Mouse (Mus musculus) hindbrain, embryonic 16.5 days (tissue): ENCODE measurements around the gene Irak2. TPM values are rescaled to one million over a fixed set of nuclear protein-coding genes. Genes with fewer than 3 reads are reported as not detected.
A peak's percentile ranks its signal among the peaks of the same experiment; 100 is the strongest.

ENCODE experiments used
- ATAC-seq: fragments of 200-750 bp; cut with Nextera tagmentation; 2 replicates; pipeline ENCODE4 v1.8.0; 2017; ENCODE audit warnings: moderate TSS enrichment, moderate library complexity
- H3K27ac ChIP-seq: fragments of 300-500 bp; sonication (generic); 2 replicates; pipeline ENCODE4 v1.5.1; 2014; ENCODE audit warnings: low read depth, mild to moderate bottlenecking, control low read depth, low read length, moderate library complexity
- H3K27me3 ChIP-seq: fragments of 300-500 bp; sonication (generic); replicated peaks from 2 replicates; pipeline ENCODE4 v1.6.1; 2014; ENCODE audit warnings: low read length; ENCODE audit not compliant: control insufficient read depth, insufficient read depth
- H3K36me3 ChIP-seq: fragments of 300-500 bp; sonication (generic); 2 replicates; pipeline ENCODE4 v1.6.1; 2014; ENCODE audit warnings: mild to moderate bottlenecking, low read length, moderate library complexity, mixed read lengths; ENCODE audit not compliant: control insufficient read depth, insufficient read depth
- H3K4me1 ChIP-seq: fragments of 300-500 bp; sonication (generic); 2 replicates; pipeline ENCODE4 v1.6.1; 2014; ENCODE audit warnings: low read depth, low read length; ENCODE audit not compliant: control insufficient read depth, insufficient read depth
- H3K4me2 ChIP-seq: fragments of 300-500 bp; sonication (generic); 2 replicates; pipeline ENCODE4 v1.6.1; 2014; ENCODE audit warnings: mild to moderate bottlenecking, low read length, control low read depth, moderate library complexity
- H3K4me3 ChIP-seq: fragments of 300-500 bp; sonication (generic); 2 replicates; pipeline ENCODE4 v1.5.1; 2014; ENCODE audit warnings: mild to moderate bottlenecking, low read length, control low read depth, moderate library complexity
- H3K9ac ChIP-seq: fragments of 300-500 bp; sonication (generic); 2 replicates; pipeline ENCODE4 v1.6.1; 2014; ENCODE audit warnings: low read depth, mild to moderate bottlenecking, control low read depth, low read length, moderate library complexity
- H3K9me3 ChIP-seq: fragments of 300-500 bp; sonication (generic); 2 replicates; pipeline ENCODE4 v1.6.1; 2014; ENCODE audit warnings: mild to moderate bottlenecking, low read length, moderate library complexity; ENCODE audit not compliant: control insufficient read depth
- WGBS: fragments of 180-500 bp; shearing (Covaris S2); extraction: QIAGEN DNeasy Blood & Tissue Kit; methylation state at CpG from one replicate; pipeline ENCODE4 v1.1.7; 2014; 5-methylcytosine and 5-hydroxymethylcytosine counted together
- polyA plus RNA-seq: library from polyadenylated mRNA; unstranded; fragments of >200 nt; fragmentation: Nextera tagmentation; extraction: Ambion mirVana; gene quantifications from 2 replicates; pipeline ENCODE4 v1.2.1, GENCODE M21; 2015

Irak2 gene
- polyA plus RNA-seq, 1 experiment from 2014 or later = 2.8 TPM

DNA sequence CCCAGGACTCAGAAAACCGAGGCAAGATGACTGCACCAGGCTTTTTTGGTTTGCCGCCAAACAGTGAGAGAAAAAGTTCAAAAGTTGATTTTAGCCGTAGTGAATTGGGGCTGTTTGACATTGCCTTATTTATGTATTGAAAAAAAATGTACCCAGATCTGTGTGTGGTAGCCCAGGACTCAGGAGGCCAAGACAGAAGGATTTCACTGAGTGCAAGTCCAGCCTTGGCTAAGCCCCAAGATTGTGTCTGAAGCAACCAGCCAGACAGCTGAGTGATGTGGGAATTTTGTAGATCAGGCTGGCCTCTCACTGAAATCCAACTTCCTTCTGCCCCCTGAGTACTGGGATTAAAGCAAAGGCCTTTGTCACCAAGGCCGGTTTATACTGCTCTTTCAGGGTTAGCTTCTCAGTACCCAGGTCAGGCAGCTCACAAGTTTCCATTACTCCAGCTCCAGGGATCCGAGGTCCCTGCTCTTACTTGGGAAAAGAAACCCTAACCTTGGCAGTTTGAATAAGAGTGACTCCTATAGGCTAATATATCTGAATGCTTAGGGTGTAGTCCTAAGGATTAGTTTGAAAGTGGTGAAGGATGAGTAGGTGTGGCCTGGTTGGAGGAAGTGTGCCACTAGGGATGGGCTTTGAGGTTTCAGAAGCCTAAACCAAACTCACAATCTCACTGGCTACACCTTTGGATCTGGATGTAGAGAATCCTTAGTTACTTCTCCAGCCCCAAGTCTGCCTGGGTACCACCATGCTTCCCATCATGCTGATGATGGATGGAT is 13.1 kb upstream of the Irak2 start:
- WGBS = 29% methylated on average over 5 of the region's 5 CpGs

DNA sequence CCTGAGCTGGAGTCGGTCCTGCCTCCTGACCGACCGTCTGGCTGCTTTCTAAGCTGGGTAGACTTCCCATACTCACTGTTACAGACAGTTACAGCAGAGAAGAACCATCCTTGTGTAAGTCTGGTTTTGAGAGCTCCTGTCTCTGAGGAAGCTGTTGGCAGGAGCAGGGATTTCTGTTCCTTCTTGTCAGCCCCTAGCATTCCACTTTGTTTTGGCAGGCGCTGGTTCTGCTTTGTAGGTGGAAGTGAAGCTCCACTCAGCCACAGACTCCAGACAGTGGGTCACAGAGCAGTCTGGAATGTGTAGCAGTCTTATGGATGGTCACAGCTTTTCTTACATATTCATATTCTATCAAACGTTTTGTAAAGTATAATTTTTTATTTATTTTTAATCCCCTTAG is 7.9 kb upstream of the Irak2 start:
- no peak overlapping the region for H3K27ac ChIP-seq
- no peak overlapping the region for H3K4me3 ChIP-seq
- H3K9ac ChIP-seq = no peak overlapping the region
- WGBS = 83% methylated on average over 5 of the region's 5 CpGs
- no peaks in the 10 kb centered on the region for H3K27me3 ChIP-seq
- peaks cover 22% of the 10 kb centered on the region for H3K36me3 ChIP-seq
- H3K9me3 ChIP-seq = no peaks in the 10 kb centered on the region
- no peak overlapping the region for H3K4me2 ChIP-seq
- ATAC-seq = no peak
- peaks cover 5% of the 10 kb centered on the region for H3K4me1 ChIP-seq

More for the DNA sequence above, 13.1 kb upstream of the Irak2 start:
- no peaks in the 10 kb centered on the region for H3K27me3 ChIP-seq
- H3K4me1 ChIP-seq = peaks cover 12% of the 10 kb centered on the region
- H3K4me2 ChIP-seq = peak overlapping the region; percentile 83
- peak overlapping the region; percentile 82 for H3K9ac ChIP-seq
- H3K4me3 ChIP-seq = peak overlapping the region; percentile 85
- no peaks in the 10 kb centered on the region for H3K9me3 ChIP-seq
- ATAC-seq = no peak
- peaks cover 8% of the 10 kb centered on the region; the same call in 1 of the 2 replicates for H3K36me3 ChIP-seq
- H3K27ac ChIP-seq = no peak overlapping the region

DNA sequence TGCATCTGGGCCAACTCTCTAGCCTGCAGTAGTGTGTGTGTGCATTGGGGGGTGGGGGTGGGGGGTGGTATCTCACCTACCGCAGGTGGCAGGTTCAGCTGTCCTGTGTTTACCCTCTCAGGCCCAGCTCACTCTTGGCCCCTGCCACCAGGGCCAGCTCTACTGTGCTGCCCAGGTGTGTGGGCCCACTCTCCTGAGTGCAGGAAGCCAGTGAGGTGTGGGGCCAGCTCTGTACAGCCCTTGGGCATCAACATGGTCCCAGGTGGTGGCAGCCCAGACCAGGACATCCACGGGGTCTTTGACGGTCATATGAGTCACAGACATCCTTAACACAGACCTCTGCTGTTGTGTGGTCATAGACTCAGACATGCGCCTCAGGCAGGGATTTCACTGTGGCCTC is 5.4 kb upstream of the Irak2 start:
- H3K9ac ChIP-seq = no peak overlapping the region
- H3K27me3 ChIP-seq = no peaks in the 10 kb centered on the region
- H3K4me2 ChIP-seq = no peak overlapping the region
- H3K36me3 ChIP-seq = peaks cover 22% of the 10 kb centered on the region
- H3K9me3 ChIP-seq = no peaks in the 10 kb centered on the region
- no peak overlapping the region for H3K4me3 ChIP-seq
- no peak overlapping the region for H3K27ac ChIP-seq
- no peak for ATAC-seq
- H3K4me1 ChIP-seq = no peaks in the 10 kb centered on the region
- WGBS = 98% methylated on average over 4 of the region's 4 CpGs

DNA sequence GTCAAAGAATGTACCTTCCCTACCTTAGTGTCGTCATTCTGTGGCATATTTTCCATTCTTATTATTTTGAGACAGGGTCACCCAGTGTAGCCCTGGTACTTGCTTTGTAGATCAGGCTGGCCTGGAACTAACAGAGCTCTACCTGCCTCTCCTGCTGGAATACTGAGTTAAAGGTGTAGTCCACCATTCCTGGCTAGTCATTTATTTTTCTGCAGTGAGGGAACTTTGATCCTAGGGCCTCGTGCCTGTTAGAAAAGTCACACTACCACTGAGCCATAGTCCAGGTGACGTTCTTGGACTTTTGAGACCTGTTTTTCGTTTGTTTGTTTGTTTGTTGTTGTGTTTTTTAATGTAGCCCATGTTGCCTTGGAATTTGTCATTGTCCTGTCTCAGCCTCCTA is 934 bp downstream of the Irak2 start:
- WGBS = 88% methylated on average over 4 of the region's 4 CpGs
- Histone ChIP-seq H3K4me1 (no peaks in the 10 kb centered on the region), H3K27me3 (no peaks in the 10 kb centered on the region), H3K4me3 (no peak overlapping the region), H3K9me3 (no peaks in the 10 kb centered on the region), H3K9ac (no peak overlapping the region), H3K4me2 (no peak overlapping the region), H3K36me3 (no peaks in the 10 kb centered on the region), H3K27ac (no peak overlapping the region)
- no peak for ATAC-seq

DNA sequence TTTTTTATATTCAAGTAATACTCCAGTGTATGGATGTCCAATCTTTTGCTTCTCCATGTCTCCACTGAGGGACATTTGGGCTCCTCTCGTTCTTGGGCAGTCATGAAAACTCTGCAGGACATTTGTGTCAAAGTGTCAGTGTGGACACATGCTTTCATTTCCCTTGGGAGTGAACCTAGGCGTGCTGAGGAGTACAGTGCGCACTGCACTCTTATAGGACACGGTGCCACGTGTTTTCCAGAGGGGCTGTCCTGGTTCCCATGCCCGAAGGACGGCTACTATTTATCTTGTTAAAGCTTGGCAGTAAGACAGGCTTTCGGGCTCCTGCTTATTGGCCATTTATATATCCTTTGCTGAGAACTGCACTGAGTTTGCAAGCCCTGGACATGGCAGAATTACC is 4.3 kb downstream of the Irak2 start:
- Histone ChIP-seq H3K36me3 (no peaks in the 10 kb centered on the region), H3K27ac (no peak overlapping the region), H3K27me3 (no peaks in the 10 kb centered on the region), H3K4me1 (no peaks in the 10 kb centered on the region), H3K9ac (no peak overlapping the region), H3K4me3 (no peak overlapping the region), H3K4me2 (no peak overlapping the region), H3K9me3 (no peaks in the 10 kb centered on the region)
- WGBS = 85% methylated on average over 8 of the region's 8 CpGs
- no peak for ATAC-seq

DNA sequence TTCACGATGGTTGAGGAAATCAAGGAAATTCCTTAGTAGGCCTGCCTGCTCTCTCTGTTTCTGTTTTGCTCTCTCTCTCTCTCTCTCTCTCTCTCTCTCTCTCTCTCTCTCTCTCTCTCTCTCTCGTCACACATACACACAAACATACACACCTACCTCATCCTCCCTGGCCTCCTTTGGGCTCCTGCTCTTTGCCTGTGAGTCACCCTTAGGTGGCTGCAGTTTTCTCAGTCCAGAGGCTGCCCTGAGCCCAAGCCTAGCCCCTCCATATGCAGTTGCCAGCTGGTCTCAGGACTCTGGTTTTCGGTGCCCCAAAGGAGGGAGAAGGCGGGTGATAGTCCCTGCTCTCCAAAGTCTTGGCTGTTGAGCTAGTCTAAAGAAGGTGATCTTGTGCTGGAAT is 4.8 kb downstream of the Irak2 start:
- H3K4me1 ChIP-seq = no peaks in the 10 kb centered on the region
- H3K27ac ChIP-seq = no peak overlapping the region
- H3K4me2 ChIP-seq = no peak overlapping the region
- H3K36me3 ChIP-seq = no peaks in the 10 kb centered on the region
- no peaks in the 10 kb centered on the region for H3K27me3 ChIP-seq
- H3K4me3 ChIP-seq = no peak overlapping the region
- H3K9me3 ChIP-seq = no peaks in the 10 kb centered on the region
- 84% methylated on average over 4 of the region's 4 CpGs for WGBS
- H3K9ac ChIP-seq = no peak overlapping the region
- ATAC-seq = no peak

DNA sequence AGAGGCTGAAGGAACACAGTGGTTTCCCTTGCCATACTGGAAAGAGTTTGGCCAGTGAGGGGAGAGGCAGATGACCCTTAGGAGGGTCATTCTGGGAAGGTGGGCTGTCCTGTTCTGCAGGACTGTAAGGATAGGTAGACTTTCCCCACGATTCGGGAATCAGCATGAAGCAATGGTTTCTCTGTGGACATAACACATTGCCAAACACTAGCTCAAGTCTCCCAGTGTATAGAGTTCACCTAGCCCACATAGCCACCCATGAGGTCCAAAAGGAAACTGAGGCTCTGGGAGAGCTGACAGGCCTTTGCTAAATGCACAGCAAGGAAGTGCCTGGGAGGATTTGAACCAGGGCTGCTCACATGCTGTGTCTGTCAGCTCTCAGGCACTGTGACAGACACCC is 5.7 kb downstream of the Irak2 start:
- H3K36me3 ChIP-seq = no peaks in the 10 kb centered on the region
- no peak for ATAC-seq
- H3K4me2 ChIP-seq = no peak overlapping the region
- no peaks in the 10 kb centered on the region for H3K27me3 ChIP-seq
- H3K9ac ChIP-seq = no peak overlapping the region
- H3K4me1 ChIP-seq = no peaks in the 10 kb centered on the region
- no peaks in the 10 kb centered on the region for H3K9me3 ChIP-seq
- no peak overlapping the region for H3K4me3 ChIP-seq
- H3K27ac ChIP-seq = no peak overlapping the region
- WGBS = 88% methylated on average over 2 of the region's 2 CpGs

DNA sequence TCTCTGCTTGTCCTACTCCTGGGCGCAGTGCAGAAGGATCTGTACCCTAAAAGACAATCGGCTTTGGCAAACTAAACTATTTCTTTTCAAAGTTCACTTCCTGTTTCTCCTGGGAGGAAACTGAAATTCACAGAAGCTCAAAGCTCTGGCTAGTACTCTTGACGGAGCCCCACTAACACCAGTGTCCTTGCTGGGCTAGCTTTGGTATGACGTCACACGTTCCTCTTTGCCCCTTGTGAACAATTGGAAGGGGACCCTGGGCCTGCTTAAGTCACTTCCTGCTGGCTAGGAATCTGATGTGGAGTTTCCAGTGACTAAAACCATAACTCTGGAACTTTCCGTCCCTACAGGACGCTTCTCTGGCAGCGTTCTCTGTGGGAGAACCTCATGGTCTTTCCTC is 6.5 kb downstream of the Irak2 start:
- no peak overlapping the region for H3K4me2 ChIP-seq
- no peak overlapping the region for H3K27ac ChIP-seq
- ATAC-seq = no peak
- H3K4me1 ChIP-seq = no peaks in the 10 kb centered on the region
- no peaks in the 10 kb centered on the region for H3K9me3 ChIP-seq
- H3K36me3 ChIP-seq = no peaks in the 10 kb centered on the region
- H3K4me3 ChIP-seq = no peak overlapping the region
- H3K27me3 ChIP-seq = no peaks in the 10 kb centered on the region
- no peak overlapping the region for H3K9ac ChIP-seq
- 82% methylated on average over 8 of the region's 8 CpGs for WGBS

DNA sequence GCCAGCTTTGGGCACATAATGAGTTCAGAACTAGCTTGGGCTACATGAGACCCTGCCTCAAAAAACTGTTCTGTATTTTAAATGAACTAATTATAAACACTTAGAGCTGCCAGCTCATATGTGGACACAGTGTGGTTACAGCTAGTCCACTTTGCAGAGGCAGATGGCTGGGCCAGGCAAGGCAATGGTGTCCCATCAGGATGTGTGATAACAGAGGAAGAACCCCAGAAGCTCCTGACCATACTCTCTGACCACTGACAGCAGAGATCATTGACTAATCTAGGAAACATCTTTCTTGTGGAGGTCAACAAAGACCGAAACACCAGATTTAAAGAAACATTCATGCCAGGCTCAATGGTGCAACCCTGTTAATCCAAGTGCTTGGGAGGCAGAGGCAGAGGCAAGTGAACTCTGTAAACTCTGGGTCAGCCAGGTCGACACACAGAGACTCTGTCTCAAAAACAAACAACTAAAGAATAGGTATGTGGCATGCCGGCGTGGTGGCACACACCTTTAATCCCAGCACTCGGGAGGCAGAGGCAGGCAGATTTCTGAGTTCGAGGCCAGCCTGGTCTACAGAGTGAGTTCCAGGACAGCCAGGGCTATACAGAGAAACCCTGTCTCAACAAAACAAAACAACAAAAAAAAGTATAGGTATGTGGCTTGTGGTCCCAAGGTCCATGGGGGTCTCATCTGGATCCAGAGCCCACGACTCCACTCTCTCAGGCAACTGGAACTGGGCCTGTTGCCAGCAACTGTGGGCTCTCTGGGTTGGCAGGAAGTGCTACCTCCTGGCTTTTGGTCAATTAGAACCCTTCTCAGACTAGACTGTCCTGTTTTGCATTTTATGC is 11.3 kb downstream of the Irak2 start:
- Histone ChIP-seq H3K27me3 (no peaks in the 10 kb centered on the region), H3K36me3 (no peaks in the 10 kb centered on the region), H3K4me1 (no peaks in the 10 kb centered on the region), H3K9me3 (no peaks in the 10 kb centered on the region), H3K4me2 (no peak overlapping the region), H3K9ac (no peak overlapping the region), H3K27ac (no peak overlapping the region), H3K4me3 (no peak overlapping the region)
- no peak for ATAC-seq
- 81% methylated on average over 7 of the region's 7 CpGs for WGBS
